Mouse (Mus musculus): ENCODE results near the gene Tinf2.

Gene Tinf2

DNA sequence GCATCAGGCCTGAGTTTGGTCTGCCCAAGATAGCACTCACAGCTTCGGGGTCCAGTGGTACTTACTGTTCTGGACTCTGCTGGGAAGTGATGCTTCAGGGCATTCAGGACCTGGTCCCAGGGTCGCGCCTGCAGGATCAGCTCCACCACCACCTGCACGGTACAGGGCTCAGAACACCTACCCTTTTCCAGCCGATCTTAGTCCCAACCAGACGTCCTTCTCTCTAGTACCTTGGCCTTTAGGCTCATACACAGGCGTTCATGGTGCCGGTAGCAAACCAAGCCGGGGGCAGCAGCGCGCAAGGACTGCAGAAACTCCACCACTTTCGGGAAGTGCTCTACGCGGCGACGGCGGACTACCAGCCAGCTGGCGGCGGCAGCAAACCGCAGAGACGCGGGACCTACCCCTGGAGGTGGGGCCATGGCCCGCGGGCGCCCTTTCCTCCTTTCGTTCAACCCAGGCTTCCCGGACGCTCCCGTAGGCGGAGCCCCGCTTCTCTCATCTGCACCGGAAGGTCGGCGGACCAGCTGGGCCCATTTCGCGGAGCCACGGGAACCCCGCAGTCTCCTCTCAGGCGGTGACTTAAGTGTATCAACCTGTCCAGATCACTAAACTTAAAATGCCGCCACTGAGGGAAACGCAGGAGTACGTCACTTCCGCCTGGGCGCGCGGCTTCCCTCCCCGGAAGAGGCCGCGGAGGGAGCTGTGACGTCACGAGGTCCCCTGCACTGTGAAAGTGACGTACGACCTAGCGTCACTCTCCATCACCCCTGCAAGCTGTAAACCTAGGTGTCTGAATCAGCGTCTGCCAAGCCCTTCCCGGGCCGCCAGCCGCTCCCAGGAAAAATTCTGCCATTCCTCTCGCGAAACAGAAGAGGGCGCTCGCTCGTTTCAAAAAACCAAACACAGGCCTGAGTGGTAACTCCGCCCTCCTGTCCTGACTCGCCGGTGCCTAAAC, at the start of gene Tinf2:
Gene Tinf2 (minus strand): TSS at position 661 of the 958 bp plus-strand sequence.
- peak; percentile 96 for DNase-seq

- DNase-seq, result no peak
Measured at GRCm38 (mm10) chr14:55730531-55731032, 49.0 kb upstream of the Tinf2 start.

DNA sequence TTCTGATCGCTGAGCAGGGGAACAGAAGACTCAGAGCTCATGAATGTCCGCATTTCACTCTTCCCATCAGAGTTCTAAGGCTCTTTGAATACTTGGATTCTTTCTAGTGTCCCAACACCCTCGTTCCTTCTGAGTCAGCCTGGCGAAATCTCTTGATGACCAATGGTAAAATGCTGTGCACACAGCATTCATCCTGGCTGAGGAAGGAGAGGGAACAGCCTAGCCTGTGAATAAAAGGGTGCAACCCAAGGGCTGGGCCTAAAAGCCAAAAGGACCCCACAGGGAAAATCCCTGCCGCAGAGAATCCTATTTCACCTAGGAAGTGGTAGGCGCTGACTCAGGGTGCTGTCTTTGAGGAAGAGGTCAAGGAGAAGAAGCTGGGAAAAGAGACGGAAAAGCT, 48.5 kb upstream of the Tinf2 start:
- no peak for DNase-seq

- no peak for DNase-seq
Measured at GRCm38 (mm10) chr14:55727889-55728685, 46.5 kb upstream of the Tinf2 start.

DNA sequence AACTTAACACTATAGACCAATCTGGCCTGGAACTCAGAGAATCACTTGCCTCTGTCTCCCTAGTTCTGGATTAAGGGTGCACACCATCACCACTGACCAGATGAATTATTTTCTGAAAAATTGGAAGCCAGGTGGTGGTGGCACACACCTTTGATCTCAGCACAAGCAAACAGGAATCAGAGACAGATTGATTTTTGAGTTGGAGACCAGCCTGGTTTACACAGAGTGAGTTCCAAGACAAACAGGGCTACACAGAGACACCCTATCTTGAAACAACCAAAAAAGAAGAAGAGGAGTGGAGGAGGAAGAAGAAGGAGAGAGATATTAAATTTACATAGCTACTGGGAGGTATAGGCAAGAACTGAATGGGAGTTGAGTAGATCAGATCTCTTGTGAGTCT, 44.6 kb upstream of the Tinf2 start:
- DNase-seq, result no peak

DNA sequence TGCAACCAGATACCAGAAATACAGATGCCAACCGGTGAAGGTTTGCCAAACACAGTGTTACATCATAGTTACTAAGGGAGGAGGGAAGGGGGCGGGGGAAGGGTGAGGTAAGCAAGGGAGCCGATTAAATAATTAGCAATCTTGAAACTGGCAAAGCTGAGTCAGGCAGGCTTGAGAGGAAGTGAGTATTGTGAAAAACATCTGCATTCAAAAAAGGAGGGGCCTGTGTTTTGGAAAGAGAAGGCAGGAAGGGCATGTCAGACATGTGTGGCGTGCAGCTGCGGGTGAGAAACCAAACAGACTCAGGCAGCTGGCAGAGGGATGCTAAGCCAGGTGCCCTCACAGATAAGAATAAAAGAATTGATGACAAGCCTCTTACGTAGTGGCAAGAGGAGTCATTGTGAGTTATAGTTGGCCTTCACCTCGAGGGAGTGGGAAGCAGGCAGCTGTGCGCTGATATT, 42.8 kb upstream of the Tinf2 start:
- DNase-seq, result peak; percentile 26

GRCm38 (mm10) chr14:55723433-55723832, 41.8 kb upstream of the Tinf2 start:
- no peak for DNase-seq

DNA sequence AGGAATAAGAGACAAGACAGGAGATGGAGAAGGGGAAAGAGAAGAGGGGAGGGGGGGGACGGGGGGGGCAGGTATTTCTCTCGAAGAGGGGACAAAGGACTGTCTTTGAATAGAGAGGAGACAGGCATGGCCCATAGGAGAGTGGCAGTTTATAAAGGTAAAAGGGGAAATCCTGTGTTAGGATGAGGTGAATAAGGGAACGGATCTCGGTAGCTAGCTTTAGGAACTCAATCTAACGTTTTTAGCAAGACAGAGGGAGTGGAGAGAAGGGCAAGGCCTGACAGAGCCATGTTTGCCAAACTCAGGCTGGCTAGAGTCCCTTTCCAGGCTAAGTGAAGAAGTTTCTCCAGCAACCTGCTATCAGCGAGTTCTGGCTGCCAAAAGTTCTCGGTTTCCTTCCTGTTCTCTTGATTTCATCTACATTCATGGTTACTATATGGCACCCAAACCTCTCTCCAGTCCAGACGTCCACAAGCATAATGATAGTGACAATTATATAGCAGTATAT, 40.9 kb upstream of the Tinf2 start:
- no peak for DNase-seq

GRCm38 (mm10) chr14:55721700-55722437, 40.2 kb upstream of the Tinf2 start, which contains the start of gene Rabggta:
TSS of gene Rabggta (minus strand) at chr14:55722263.
- DNase-seq, result peak; percentile 96

DNA sequence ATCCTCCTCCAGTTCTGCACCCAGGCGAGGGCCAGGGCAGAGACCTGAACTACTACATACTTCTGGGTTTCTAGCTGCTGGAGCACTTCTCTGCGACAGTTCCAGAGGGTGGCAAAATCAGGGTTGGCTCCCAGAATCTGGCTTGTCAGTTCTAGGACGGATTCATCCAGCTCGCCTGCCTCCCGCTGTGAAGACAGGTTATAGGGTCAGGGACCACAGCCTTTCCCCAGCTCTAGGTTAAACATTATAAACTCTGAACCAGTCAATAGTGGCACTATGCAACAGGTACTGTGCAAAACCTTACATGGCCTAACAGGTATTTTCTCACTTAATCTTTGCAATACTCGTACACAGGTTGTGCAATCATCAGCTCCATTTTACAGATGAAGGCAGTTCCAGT, 39.5 kb upstream of the Tinf2 start:
- DNase-seq, result peak; percentile 63

DNA sequence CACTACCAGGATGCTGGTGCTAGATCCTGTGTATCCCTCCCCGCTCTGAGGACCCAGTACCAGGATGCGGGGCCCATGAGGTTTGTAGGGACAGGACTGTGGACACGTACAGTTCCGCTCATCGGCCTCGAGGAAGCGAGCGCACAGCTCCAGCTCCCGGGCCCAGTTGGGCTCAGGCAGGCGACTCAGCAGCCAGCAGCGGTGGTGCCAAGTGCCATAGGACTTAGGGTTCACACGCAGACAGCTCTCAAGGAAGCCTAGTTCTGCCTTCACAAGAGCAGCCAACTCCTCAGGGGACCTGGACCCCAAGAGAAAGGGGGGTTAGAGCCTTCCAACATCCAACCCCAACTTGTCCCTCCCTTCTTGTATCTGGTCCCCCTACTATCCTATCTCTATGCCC, 39.0 kb upstream of the Tinf2 start:
- no peak for DNase-seq

- no peak for DNase-seq
Measured at GRCm38 (mm10) chr14:55719737-55720136, 38.1 kb upstream of the Tinf2 start.

DNA sequence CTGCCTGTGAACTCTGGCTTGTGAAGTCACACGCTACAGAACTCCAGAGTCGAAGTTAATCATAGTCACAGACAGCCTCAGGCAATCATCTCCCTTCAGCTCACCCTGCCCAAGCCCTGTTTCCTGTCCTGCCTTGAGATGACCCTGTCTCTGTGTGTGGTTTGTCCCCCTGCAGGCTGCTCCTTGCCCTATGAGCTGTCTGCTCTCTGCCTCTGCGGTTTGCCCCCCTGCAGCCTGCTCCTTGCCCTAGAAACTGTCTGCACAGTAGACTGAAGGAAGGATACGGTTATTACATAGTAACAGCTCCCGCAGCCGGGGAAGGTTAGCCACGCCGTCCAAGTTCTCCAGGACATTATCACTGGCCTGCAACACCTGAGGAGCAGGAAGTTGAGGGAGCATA, 35.3 kb upstream of the Tinf2 start:
- peak; percentile 78 for DNase-seq

GRCm38 (mm10) chr14:55716271-55716670, 34.7 kb upstream of the Tinf2 start:
- DNase-seq, result peak; percentile 47

DNA sequence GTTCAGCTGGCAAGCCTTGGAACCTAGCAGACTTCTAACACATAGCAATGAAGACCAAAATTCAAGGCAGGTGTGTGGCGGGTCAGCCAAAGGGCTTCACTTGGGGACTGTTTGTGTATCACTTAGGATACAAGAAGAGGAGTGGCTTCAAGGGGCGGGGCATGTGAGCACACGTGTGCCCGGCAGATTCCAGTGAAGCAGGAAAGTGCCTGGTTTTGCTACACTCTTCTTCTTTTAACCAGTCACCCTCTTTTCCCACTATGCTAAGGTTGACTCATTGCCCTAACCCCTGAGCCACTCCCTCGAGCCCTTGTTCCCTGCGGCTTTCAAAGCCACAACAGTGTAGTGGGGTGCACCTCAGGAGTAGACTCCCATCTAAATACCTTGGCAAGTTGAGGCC, 33.3 kb upstream of the Tinf2 start:
- no peak for DNase-seq

- DNase-seq, result no peak
Measured at GRCm38 (mm10) chr14:55713729-55714122, 32.1 kb upstream of the Tinf2 start, which contains the start of gene Tgm1. TSS of gene Tgm1 (minus strand) at chr14:55713926.

DNA sequence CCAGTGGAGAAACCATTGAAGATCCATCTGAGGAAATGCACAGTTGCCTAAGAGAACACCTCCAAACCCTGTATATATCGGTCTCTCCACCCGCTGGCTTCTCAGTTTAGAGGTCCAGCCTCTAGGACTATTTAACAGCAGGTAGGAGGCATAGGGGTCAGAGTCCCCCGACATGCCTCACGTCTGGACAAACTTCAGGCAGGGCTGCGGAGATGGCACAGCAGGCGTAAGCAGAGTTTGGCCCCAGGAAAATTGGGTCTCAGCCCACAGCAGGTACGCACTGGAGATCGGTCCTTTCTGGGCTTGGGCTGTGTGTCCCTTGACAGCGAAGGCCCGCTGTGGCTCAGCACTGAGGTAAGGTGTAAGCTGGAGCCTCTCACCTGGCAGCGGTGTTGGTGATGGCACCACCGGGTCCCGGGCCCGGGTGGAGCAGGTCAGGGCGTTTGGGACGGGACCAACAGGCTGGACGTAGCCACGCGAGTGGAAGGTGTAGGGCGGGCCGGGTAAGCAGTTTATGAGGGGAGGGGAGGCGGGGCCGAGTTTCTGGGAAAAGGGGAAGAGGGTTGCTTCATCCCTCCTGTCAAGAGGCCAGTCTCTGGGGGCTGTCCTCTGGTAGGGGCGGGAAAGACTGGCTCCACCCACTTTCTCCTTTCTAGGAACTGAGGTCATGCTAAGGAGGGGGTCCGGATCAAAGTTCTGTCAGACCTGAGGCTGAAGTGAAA, 31.5 kb upstream of the Tinf2 start:
- peak; percentile 77 for DNase-seq

DNA sequence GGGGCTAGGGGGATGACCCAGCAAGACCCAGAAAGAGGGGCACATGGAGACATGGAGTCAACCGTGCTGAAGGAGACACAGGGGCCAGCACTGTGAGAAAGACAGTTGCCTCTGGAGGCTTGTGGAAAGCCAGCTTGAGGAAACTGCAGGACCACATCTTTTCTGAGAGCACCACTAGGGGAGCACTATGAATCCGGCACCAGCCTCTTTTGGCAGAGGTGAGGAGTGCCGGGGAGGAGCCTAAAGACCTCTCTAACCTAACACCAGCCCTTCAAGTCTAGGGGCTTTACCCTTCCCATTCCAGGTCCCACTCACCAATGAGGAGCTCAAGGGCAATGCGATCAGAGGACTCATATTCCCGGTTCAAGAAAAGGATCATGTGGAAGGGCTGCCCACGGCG, 30.2 kb upstream of the Tinf2 start:
- no peak for DNase-seq

DNA sequence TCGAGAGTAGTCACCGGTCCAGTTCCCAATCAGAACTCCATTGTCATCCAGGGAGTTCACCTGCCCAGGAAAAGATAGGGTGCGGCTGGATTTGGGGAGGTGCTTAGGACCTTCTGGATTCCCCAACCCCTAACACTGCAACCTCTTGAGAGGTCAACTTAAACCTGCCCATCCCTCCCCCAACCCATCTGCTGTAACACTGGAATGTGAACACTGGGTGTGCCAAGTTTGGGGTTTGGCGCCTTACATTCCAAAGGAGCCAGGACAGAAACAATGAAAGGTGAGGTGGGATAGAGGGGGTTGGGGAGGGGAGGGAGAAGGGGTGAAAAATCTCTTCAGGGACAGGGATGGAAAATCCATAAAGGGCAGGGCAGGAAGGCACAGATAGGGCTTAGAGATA, 27.9 kb upstream of the Tinf2 start:
- DNase-seq, result no peak

- DNase-seq, result no peak
Measured at GRCm38 (mm10) chr14:55707397-55707796, 25.8 kb upstream of the Tinf2 start.

DNA sequence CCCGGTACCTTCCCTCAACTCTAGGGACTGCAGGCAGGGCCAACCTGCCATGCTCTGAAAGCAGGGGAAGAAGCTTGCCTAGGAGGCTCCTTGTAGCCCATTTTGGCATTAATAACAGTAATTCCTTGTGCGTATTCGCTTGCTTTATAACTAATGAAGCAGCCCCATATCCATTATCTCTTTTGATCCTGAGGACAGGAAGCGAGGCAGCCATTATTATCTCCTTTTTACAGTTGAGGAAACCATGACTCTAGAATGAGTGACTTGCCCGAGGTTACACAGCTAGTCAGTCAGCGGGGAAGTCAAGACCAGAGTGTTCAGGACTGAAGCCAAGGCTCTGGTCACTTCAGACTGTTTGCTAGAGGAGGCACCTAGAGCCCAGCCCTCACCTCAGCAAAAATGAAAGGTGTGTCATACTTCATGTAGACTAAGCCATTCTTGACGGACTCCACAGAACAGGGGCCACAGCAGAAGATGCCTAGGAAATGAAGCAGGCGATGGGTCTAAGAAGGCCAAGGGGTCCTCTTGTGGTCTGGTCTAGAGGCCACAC, 24.5 kb upstream of the Tinf2 start:
- DNase-seq, result no peak
